Comparison of ENCODE assay signal across 13 mouse cellular contexts in the genomic region with DNA sequence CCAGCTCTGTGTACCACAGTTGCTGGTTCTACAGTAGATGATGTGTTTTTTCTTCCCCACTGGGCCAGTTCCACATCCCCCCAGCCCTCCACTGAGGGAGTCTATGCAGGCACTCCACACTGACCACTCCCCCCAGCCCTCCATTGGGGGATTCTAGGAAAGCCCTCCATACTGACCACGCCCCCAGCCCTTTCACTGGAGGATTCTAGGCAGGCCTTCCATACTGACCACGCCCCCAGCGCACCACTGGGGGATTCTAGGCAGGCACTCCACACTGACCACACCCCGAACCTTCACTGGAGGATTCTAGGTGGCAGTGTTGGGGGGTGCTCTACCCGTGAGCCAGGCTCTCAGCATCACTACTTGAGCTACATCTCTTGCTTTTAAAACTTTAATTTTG. TPM values are rescaled to one million over a fixed set of nuclear protein-coding genes. Genes with fewer than 3 reads are reported as not detected.
DNase-seq lines count a peak whose midpoint lies in the region; ATAC-seq and TF ChIP-seq lines count a peak whose summit lies in the region.
"Had no signal": no experiment of that assay in that cellular context is flagged by ENCODE, and none has a peak within 500 bp of the region (broad histone marks: within the 10 kb centered on the region; RNA-seq: fewer than 3 reads in every experiment).

No protein-coding gene starts in this region.

- DNase-seq in heart, postnatal 4 days: no peak
- no peak for DNase-seq in limb, embryonic 11.5 days (ENCODE audit: low spot score)
- no peak for DNase-seq in limb, embryonic 10.5 days (ENCODE audit: low spot score)
- peak; percentile 49 for DNase-seq in embryo, embryonic 11 days
- DNase-seq in cerebellum, adult 11-12 months: no peak
- no peak for DNase-seq in c-Kit-positive CD71-positive TER-119-positive erythroid progenitor cells, embryonic 14.5 days (ENCODE audit: low spot score)
- DNase-seq: cerebellum, postnatal 36 days; forebrain, postnatal 0 days; right cerebral cortex, postnatal 4 days had no signal

- no peak overlapping the region for H3K27ac ChIP-seq in heart, embryonic 11.5 days (ENCODE audit: low read depth, low read length)
- H3K27ac ChIP-seq in limb, embryonic 11.5 days (replicated peaks; ENCODE audit: low read depth, low read length): no peak overlapping the region
- H3K27ac ChIP-seq in limb, embryonic 10.5 days: no peak overlapping the region
- H3K27ac ChIP-seq: liver, embryonic 14.5 days had no signal

- WGBS in heart, embryonic 11.5 days (ENCODE audit: insufficient replicate concordance): 31% methylated on average over 5 of the region's 5 CpGs
- 31% methylated on average over 5 of the region's 5 CpGs for WGBS in limb, embryonic 11.5 days
- 30% methylated on average over 5 of the region's 5 CpGs for WGBS in limb, embryonic 10.5 days

- no peaks in the 10 kb centered on the region for H3K27me3 ChIP-seq in heart, embryonic 11.5 days (ENCODE audit: control insufficient read depth, insufficient read depth, low read length)
- H3K27me3 ChIP-seq in limb, embryonic 11.5 days (ENCODE audit: control insufficient read depth, insufficient read depth, low read length): no peaks in the 10 kb centered on the region
- no peaks in the 10 kb centered on the region for H3K27me3 ChIP-seq in limb, embryonic 10.5 days (ENCODE audit: low read depth, poor library complexity, severe bottlenecking)
- H3K27me3 ChIP-seq in E14TG2a.4 (ENCODE audit: insufficient read depth, low read length): peaks cover 14% of the 10 kb centered on the region

- no peak for TF ChIP-seq CTCF in E14TG2a.4 (conservative IDR thresholded peaks at IDR 0.05; ENCODE audit: low read length)

- H3K9me3 ChIP-seq in heart, embryonic 11.5 days (replicated peaks; ENCODE audit: control insufficient read depth, low read length): no peaks in the 10 kb centered on the region
- H3K9me3 ChIP-seq in limb, embryonic 11.5 days (ENCODE audit: control insufficient read depth, low read length): no peaks in the 10 kb centered on the region
- no peaks in the 10 kb centered on the region for H3K9me3 ChIP-seq in limb, embryonic 10.5 days (replicated peaks)
- H3K9me3 ChIP-seq in E14TG2a.4 (ENCODE audit: low read length): no peaks in the 10 kb centered on the region

- ATAC-seq in heart, embryonic 11.5 days (replicated peaks; ENCODE audit: insufficient number of reproducible peaks, low FRiP score, low TSS enrichment): 0 out of 2 replicates have a peak, but pooled peaks have one; percentile 11
- peak; percentile 53; the same call in 1 of the 2 replicates for ATAC-seq in limb, embryonic 11.5 days (ENCODE audit: insufficient number of reproducible peaks, low FRiP score, low TSS enrichment, low read depth)
- ATAC-seq: forebrain, postnatal 0 days had no signal

- no peak overlapping the region for H3K4me3 ChIP-seq in heart, embryonic 11.5 days (ENCODE audit: low read depth, low read length)
- H3K4me3 ChIP-seq in limb, embryonic 11.5 days (ENCODE audit: low read depth, low read length): no peak overlapping the region
- no peak overlapping the region for H3K4me3 ChIP-seq in limb, embryonic 10.5 days
- peak overlapping the region; percentile 30; the same call in 1 of the 2 replicates for H3K4me3 ChIP-seq in E14TG2a.4 (replicated peaks; ENCODE audit: low read length)

- peaks cover 3% of the 10 kb centered on the region; the same call in 1 of the 2 replicates for H3K4me1 ChIP-seq in heart, embryonic 11.5 days (ENCODE audit: control insufficient read depth, insufficient read depth, low read length)
- H3K4me1 ChIP-seq in limb, embryonic 11.5 days (ENCODE audit: control insufficient read depth, insufficient read depth, low read length): no peaks in the 10 kb centered on the region
- 0 out of 2 replicates have a peak, but pooled peaks cover 3% of the 10 kb centered on the region for H3K4me1 ChIP-seq in limb, embryonic 10.5 days
- peaks cover 15% of the 10 kb centered on the region for H3K4me1 ChIP-seq in E14TG2a.4 (replicated peaks; ENCODE audit: low read depth, low read length)

- peaks cover 5% of the 10 kb centered on the region; the same call in 1 of the 2 replicates for H3K36me3 ChIP-seq in heart, embryonic 11.5 days (ENCODE audit: control insufficient read depth, insufficient read depth, low read length)
- H3K36me3 ChIP-seq in limb, embryonic 11.5 days (ENCODE audit: control insufficient read depth, insufficient read depth, low read length): no peaks in the 10 kb centered on the region
- no peaks in the 10 kb centered on the region for H3K36me3 ChIP-seq in limb, embryonic 10.5 days
- H3K36me3 ChIP-seq in E14TG2a.4 (ENCODE audit: insufficient read depth, low read length): peaks cover 9% of the 10 kb centered on the region

- H3K4me2 ChIP-seq in heart, embryonic 11.5 days: no peak overlapping the region
- no peak overlapping the region for H3K4me2 ChIP-seq in limb, embryonic 11.5 days (ENCODE audit: low read depth, severe bottlenecking)

- no peak overlapping the region for H3K9ac ChIP-seq in heart, embryonic 11.5 days (ENCODE audit: low read depth, low read length)
- H3K9ac ChIP-seq in limb, embryonic 11.5 days (ENCODE audit: low read length): no peak overlapping the region
- H3K9ac ChIP-seq: forebrain, postnatal 0 days; liver, embryonic 14.5 days had no signal

RNA-seq across cellular contexts. Expression of gene Slc25a41, which starts 6.0 kb away (rescaled TPM):
- not detected in 2 replicates for polyA plus RNA-seq in heart, embryonic 11.5 days (2014; fragmentation: Nextera tagmentation; extraction: Ambion mirVana)
- total RNA-seq in heart, postnatal 4 days (2021): not detected
- not detected in 2 replicates for polyA plus RNA-seq in limb, embryonic 11.5 days (2014; fragmentation: Nextera tagmentation; extraction: Ambion mirVana)
- polyA plus RNA-seq in limb, embryonic 10.5 days (2016; fragmentation: Nextera tagmentation; extraction: Ambion mirVana): not detected in 2 replicates
- total RNA-seq: forebrain, postnatal 0 days; heart, adult 8-10 months had no signal
- polyA plus RNA-seq: forebrain, postnatal 0 days; liver, embryonic 14.5 days had no signal

RNA-seq across cellular contexts. Expression of gene Crb3, which starts 11.5 kb away (rescaled TPM):
- 0.31 and 0.72 TPM in 2 replicates for polyA plus RNA-seq in heart, embryonic 11.5 days (2014; fragmentation: Nextera tagmentation; extraction: Ambion mirVana)
- under 1 TPM in 1 of 2 experiments, not detected in 1; 0.47 TPM for total RNA-seq in heart, postnatal 4 days (2021)
- polyA plus RNA-seq in limb, embryonic 11.5 days (2014; fragmentation: Nextera tagmentation; extraction: Ambion mirVana): 1.0 and 1.1 TPM in 2 replicates
- 1.9 and 2.7 TPM in 2 replicates for polyA plus RNA-seq in limb, embryonic 10.5 days (2016; fragmentation: Nextera tagmentation; extraction: Ambion mirVana)

RNA-seq across cellular contexts. Expression of gene Slc25a23, which starts 12.3 kb away (rescaled TPM):
- 11.6 and 13.3 TPM in 2 replicates for polyA plus RNA-seq in heart, embryonic 11.5 days (2014; fragmentation: Nextera tagmentation; extraction: Ambion mirVana)
- total RNA-seq in heart, postnatal 4 days (2021): 10 to 100 TPM; 78.3 to 81.6 TPM
- 4.5 TPM in 2 replicates for polyA plus RNA-seq in limb, embryonic 11.5 days (2014; fragmentation: Nextera tagmentation; extraction: Ambion mirVana)
- polyA plus RNA-seq in limb, embryonic 10.5 days (2016; fragmentation: Nextera tagmentation; extraction: Ambion mirVana): 2.5 and 3.9 TPM in 2 replicates

RNA-seq across cellular contexts. Expression of gene Khsrp, which starts 16.1 kb away (rescaled TPM):
- 28.8 and 33.5 TPM in 2 replicates for polyA plus RNA-seq in heart, embryonic 11.5 days (2014; fragmentation: Nextera tagmentation; extraction: Ambion mirVana)
- 100 to 1,000 TPM; 112 to 113 TPM for total RNA-seq in heart, postnatal 4 days (2021)
- 48.4 and 48.7 TPM in 2 replicates for polyA plus RNA-seq in limb, embryonic 11.5 days (2014; fragmentation: Nextera tagmentation; extraction: Ambion mirVana)
- polyA plus RNA-seq in limb, embryonic 10.5 days (2016; fragmentation: Nextera tagmentation; extraction: Ambion mirVana): 47.0 and 48.8 TPM in 2 replicates

RNA-seq across cellular contexts. Expression of gene Dennd1c, which starts 30.9 kb away (rescaled TPM):
- polyA plus RNA-seq in heart, embryonic 11.5 days (2014; fragmentation: Nextera tagmentation; extraction: Ambion mirVana): 0.49 and 0.58 TPM in 2 replicates
- under 1 TPM; 0.69 to 0.70 TPM for total RNA-seq in heart, postnatal 4 days (2021)
- polyA plus RNA-seq in limb, embryonic 11.5 days (2014; fragmentation: Nextera tagmentation; extraction: Ambion mirVana): 0.43 and 0.51 TPM in 2 replicates
- 0.66 and 0.97 TPM in 2 replicates for polyA plus RNA-seq in limb, embryonic 10.5 days (2016; fragmentation: Nextera tagmentation; extraction: Ambion mirVana)
